Mouse (Mus musculus) CD4-positive, CD25-positive, alpha-beta regulatory T cell, adult 2 months (primary cell): ENCODE data around the gene Abcc9.

Experiments
- DNase-seq: peaks from one replicate; pipeline ENCODE4 v3.0.0-alpha.2; 2012; ENCODE audit warnings: low read depth, low spot score

The Abcc9 gene

DNA sequence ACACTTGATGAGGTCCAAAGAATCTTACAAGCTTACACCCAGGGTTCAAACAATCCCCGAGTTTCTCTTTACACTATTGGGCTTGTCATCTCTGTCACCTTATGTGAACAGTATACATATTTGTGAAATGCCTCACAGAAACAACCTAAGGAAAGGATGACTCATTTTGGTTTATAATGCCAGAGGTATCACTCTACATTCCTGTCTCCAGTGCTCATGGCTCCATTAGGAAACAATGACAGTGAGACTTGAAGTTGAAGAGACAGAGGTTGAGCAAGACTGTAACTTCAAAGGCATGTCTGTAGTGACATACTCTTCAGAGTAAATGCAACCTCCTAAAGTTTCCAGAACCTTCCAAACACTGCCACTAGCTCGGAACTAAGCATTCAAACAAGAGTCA, 153.7 kb downstream of the Abcc9 start:
- DNase-seq: no peak

DNA sequence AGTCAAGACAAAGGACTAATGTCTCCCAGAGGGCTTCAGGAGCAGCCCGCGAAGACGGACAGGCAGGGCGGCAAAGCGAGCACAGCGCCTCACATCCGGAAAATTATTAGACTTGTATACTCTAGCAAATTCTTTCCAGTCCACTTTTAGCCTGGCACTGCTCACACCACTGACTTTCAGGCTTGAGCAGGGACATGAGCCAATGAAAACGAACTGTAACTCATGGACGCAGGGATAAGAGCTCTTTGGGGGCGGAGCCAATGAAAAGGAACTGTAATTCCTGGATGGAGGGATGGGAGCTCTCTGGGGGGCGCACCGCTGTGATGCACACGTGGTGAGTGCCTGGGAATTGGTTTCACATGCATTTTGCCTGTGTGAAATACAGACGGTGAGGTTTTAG, 157.0 kb downstream of the Abcc9 start:
- DNase-seq: no peak

DNA sequence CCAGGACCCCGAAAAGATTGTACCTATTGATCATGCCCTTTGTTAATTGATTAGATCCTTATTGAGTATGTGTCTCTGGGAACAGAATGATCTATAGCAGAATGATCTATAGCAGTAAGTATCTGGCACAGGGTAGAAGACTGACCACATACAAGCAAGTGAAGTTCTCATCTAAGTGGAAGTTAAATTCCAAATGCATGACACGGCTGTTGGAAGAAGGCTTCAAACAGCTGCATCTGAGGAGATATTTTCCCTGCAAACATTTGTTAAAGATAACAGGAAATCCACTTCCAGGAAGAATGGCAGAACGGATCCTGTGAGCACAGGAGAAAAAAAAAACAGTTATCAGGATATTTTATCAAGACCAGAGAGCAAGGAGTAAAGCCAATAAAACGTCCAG, 158.5 kb downstream of the Abcc9 start:
- no peak for DNase-seq

DNA sequence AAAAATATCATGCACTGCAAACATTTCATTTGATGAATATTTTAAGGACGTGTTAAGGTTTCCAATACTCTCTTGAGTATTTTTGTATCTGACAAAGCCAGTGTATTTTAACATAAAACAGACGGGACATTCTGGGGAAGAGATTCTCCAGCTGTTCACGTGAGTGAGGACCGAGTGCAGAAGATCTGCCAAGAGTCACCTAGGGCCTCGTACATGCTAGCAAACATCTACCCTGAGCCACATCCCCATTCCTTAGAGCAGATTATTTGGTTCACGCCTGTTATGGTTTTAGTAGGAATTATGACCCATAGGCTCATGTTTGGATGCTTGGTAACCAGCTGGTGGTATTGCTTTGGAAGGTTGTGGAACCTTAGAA, 159.3 kb downstream of the Abcc9 start:
- DNase-seq: no peak

DNA sequence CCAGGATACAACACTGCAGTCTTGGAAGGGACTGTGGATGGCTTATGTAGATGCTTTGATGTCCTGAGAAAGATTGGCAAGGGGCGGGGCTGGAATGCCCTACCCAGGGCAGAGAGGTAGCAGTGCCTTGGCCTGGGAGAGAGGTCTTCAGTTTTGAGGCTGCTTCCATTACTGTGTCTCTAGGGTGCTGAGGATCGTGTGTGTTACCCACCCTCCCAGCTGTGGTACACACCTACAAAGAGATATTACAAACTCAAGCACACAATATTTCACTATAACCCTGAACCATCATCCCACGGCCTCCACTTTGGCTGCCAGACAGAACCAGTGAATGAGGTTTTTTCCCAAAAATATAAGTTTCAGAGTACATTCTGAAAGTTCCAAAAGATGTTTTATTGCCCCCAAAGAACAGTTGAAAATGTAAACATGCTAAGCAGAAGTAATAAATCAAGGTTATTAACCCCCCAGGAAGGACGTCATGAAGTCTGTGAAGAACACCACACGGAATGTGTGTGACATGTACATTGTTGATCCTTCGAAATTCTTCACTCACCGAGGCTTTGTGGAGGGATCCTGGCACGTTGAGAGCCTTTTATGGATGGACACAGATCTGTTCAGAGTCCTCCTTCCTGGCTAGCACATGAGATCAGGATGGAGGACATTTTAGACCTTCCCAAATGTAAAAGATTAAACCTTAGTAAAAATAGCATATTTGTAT, 159.9 kb downstream of the Abcc9 start:
- DNase-seq: no peak

DNA sequence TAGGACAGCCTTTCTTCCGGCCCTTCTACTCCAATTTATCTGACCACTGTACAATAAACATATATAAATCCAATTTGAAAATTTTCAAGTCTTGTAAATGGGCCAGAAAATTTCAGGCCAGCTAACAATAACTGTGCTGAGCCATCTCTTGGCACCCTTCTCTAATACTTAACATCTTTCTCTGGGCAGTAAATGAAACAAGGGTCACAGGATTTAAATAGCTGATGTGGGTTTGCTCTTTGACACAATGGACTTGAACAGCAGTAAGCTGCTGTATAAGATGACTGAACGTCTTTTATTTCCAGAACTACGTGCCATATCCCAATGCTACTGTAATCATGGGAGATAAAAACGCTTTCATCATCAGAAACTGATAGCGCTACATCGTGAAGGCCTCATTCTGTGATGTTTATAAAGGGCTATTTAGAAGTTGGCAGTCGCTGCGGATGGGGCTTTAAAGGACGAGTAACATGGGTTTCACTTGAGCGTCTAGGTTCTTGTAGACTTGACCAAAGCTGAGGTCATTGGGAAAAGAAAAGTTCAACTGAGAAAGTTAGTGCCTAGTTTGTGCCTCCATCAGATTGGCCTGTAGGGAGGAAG, 161.5 kb downstream of the Abcc9 start:
- no peak for DNase-seq

DNA sequence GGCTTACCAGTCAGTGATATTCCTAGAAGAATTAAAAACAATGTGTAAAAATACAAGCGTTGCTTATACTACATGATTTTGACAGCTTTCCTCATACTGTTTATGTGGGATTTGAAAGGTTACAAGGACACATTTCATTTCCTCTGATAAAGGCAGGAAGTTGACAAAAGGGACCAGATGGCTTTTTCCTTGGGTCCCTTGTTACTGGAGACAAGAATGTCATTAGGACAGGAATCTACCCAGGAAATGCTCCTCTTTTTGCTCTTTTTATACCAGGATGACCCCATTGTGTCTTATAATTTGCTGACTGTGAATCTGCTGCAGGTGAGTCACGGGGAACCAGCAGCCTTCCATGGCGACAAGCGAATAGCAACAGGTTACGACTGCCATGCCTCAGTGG, 162.0 kb downstream of the Abcc9 start:
- no peak for DNase-seq

DNA sequence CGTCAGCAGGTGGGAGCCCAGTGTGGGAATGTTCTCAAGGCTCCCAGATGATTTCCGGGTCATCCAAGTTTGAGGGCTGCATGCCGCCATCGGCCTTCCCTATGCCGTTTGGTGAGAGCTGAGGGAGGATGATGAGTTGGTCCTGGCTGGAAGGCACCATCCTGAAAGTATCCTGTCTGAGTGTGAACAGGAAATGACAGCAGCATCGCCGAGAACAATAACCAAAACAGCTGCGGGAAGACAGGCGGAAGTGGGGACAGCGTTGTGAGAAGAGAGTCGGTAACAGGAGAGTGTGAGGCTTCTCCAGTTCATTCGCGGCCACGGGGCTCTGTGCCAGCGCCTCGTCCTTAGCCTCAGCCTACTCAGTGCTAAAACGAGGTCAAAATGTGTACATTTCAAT, 163.6 kb downstream of the Abcc9 start:
- peak; percentile 64 for DNase-seq
